Mouse (Mus musculus): ENCODE measurements around the gene Scgb1c1. TPM values are rescaled to one million over a fixed set of nuclear protein-coding genes. Genes with fewer than 3 reads are reported as not detected.
A peak's percentile ranks its signal among the peaks of the same experiment; 100 is the strongest.
"Not testable (repeated sequence)": the region's sequence is repeated elsewhere in the genome, so short reads cannot be mapped to it uniquely, and the experiment has no call there.

Scgb1c1 gene
- total RNA-seq, 4 experiments from 2014 or later = not detected

GRCm38 (mm10) chr7:140879355-140879754 is 34.0 kb downstream of the Scgb1c1 start:
- DNase-seq (ENCODE audit: low spot score in 2 of 2) = no peak

GRCm38 (mm10) chr7:140880419-140880818 is 35.1 kb downstream of the Scgb1c1 start:
- DNase-seq (ENCODE audit: low spot score in 2 of 2) = no peak

- no peak for DNase-seq (ENCODE audit: low spot score in 2 of 2)
Observed at GRCm38 (mm10) chr7:140880865-140881515, 35.6 kb downstream of the Scgb1c1 start.

- DNase-seq (ENCODE audit: low spot score in 2 of 2) = peak; percentile 92 to 94
Observed at GRCm38 (mm10) chr7:140881696-140882468, 36.5 kb downstream of the Scgb1c1 start, which contains the start of the genes Psmd13 and Sirt3. Gene Psmd13 (plus strand): TSS chr7:140881968. Gene Sirt3 (minus strand): TSS chr7:140882309.

- no peak for DNase-seq (ENCODE audit: low spot score in 2 of 2)
Observed at GRCm38 (mm10) chr7:140882469-140882803, 37.1 kb downstream of the Scgb1c1 start.

DNA sequence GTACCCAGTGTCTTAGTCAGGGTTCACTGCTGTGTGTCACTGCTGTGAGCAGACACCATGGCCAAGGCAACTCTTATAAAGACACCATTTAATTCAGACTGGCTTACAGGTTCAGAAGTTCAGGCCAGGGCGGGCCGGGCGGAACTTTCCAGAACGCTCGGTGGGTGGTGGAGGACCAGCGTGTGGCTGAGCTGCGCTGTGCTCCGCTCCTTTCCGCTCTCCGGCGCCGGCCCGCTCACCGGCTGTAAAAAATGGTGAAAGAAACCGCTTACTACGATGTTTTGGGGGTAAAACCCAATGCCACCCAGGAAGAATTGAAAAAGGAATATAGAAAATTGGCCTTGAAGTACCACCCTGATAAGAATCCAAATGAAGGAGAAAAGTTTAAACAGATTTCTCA is 45.3 kb downstream of the Scgb1c1 start:
- not testable (repeated sequence) for DNase-seq (ENCODE audit: low spot score in 2 of 2)

- no peak for DNase-seq (ENCODE audit: low spot score in 2 of 2)
Observed at GRCm38 (mm10) chr7:140894031-140894430, 48.7 kb downstream of the Scgb1c1 start.

DNA sequence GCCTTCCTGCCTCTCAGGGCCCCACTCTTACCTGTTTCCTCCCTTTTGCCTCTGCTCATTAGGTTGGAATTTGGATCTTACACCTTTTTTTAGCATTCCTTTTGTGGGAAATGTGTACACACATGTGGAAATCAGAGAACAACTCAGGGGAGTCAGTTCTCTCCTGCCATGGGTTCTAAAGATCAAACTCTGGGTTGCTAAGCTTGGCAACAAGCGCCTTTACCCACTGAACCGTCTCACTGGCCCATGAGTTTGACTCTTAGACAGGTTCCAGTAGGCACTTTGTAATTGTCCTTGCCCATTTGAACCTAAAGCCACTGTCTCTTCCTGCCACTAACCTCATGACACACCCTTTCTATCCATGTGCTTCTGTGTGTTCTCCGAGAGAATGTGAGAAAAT is 49.3 kb downstream of the Scgb1c1 start:
- no peak for DNase-seq (ENCODE audit: low spot score in 2 of 2)

Other genes starting within 250 kb of the Scgb1c1 start
- gene Olfr46, start 244.3 kb upstream of the Scgb1c1 start, total RNA-seq (2022) = under 1 TPM; 0.14 to 0.87 (median 0.40) TPM
- not detected for gene Olfr61, start 216.6 kb upstream of the Scgb1c1 start, total RNA-seq (2022)
- under 1 TPM in 1 of 4 experiments, not detected in 3; 0.54 TPM for gene Olfr53, start 199.1 kb upstream of the Scgb1c1 start, total RNA-seq (2022)
- gene Olfr539, start 185.6 kb upstream of the Scgb1c1 start, total RNA-seq (2022) = under 1 TPM; 0.18 to 0.36 (median 0.26) TPM
- under 1 TPM; 0.04 to 0.12 (median 0.08) TPM for gene Olfr45, start 163.6 kb upstream of the Scgb1c1 start, total RNA-seq (2022)
- gene Olfr541, start 148.3 kb upstream of the Scgb1c1 start, total RNA-seq (2022) = under 1 TPM in 1 of 4 experiments, not detected in 3; 0.23 TPM
- under 1 TPM in 1 of 4 experiments, not detected in 3; 0.35 TPM for gene Cyp2e1, start 81.8 kb upstream of the Scgb1c1 start, total RNA-seq (2022)
- gene Syce1, start 57.7 kb upstream of the Scgb1c1 start, total RNA-seq (2022) = under 1 TPM in 3 of 4 experiments, not detected in 1; 0.43 to 0.72 (median 0.63) TPM
- 10 to 100 TPM; 16.3 to 17.8 (median 16.7) TPM for gene Zfp941, start 23.4 kb upstream of the Scgb1c1 start, total RNA-seq (2022)
- 1 to 10 TPM; 2.3 to 3.6 (median 2.6) TPM for gene Urah, start 10.5 kb upstream of the Scgb1c1 start, total RNA-seq (2022)
- gene Odf3, start 2.3 kb downstream of the Scgb1c1 start, total RNA-seq (2022) = not detected
- gene Gm45785, start 10.8 kb downstream of the Scgb1c1 start, total RNA-seq (2022) = 1 to 10 TPM in 1 of 4 experiments, under 1 TPM in 2, not detected in 1; 0.43 to 1.5 (median 0.85) TPM
- gene Ric8a, start 11.4 kb downstream of the Scgb1c1 start, total RNA-seq (2022) = 10 to 100 TPM; 74.6 to 79.7 (median 77.3) TPM
- gene Bet1l, start 12.0 kb downstream of the Scgb1c1 start, total RNA-seq (2022) = 10 to 100 TPM; 24.8 to 28.6 (median 26.2) TPM
- gene Psmd13, start 36.4 kb downstream of the Scgb1c1 start, total RNA-seq (2022) = 100 to 1,000 TPM; 105 to 120 (median 119) TPM
- gene Sirt3, start 36.8 kb downstream of the Scgb1c1 start, total RNA-seq (2022) = 10 to 100 TPM; 65.3 to 73.7 (median 70.3) TPM
- 1 to 10 TPM in 3 of 4 experiments, not detected in 1; 1.8 to 2.3 (median 1.9) TPM for gene Cox8b, start 54.9 kb downstream of the Scgb1c1 start, total RNA-seq (2022)
- gene Nlrp6, start 75.4 kb downstream of the Scgb1c1 start, total RNA-seq (2022) = under 1 TPM; 0.49 to 0.64 (median 0.59) TPM
- 1 to 10 TPM; 3.6 to 6.3 (median 4.9) TPM for gene Pgghg, start 95.8 kb downstream of the Scgb1c1 start, total RNA-seq (2022)
- not detected for gene Ifitm5, start 104.7 kb downstream of the Scgb1c1 start, total RNA-seq (2022)
- not detected for gene Gm45717, start 110.4 kb downstream of the Scgb1c1 start, total RNA-seq (2022)
- gene Ifitm2, start 110.4 kb downstream of the Scgb1c1 start, total RNA-seq (2022) = 10 to 100 TPM; 13.8 to 19.4 (median 17.2) TPM
- 1 to 10 TPM; 2.5 to 5.1 (median 2.7) TPM for gene Ifitm1, start 121.7 kb downstream of the Scgb1c1 start, total RNA-seq (2022)
- gene Ifitm3, start 165.2 kb downstream of the Scgb1c1 start, total RNA-seq (2022) = 10 to 100 TPM in 3 of 4 experiments, 1 to 10 TPM in 1; 9.0 to 40.6 (median 20.8) TPM
- gene Ifitm6, start 172.4 kb downstream of the Scgb1c1 start, total RNA-seq (2022) = 1 to 10 TPM in 1 of 4 experiments, not detected in 3; 1.1 TPM
- not detected for gene Gm17387, start 183.6 kb downstream of the Scgb1c1 start, total RNA-seq (2022)
- 10 to 100 TPM; 72.5 to 87.3 (median 78.8) TPM for gene B4galnt4, start 215.6 kb downstream of the Scgb1c1 start, total RNA-seq (2022)
- not detected for gene Pkp3, start 232.7 kb downstream of the Scgb1c1 start, total RNA-seq (2022)

Measured in layer of hippocampus, adult 8-10 months (tissue).